Mouse (Mus musculus) erythroid progenitor cell, adult 5-6 weeks (primary cell): ENCODE results near the gene Gas7. TPM values are rescaled to one million over a fixed set of nuclear protein-coding genes. Genes with fewer than 3 reads are reported as not detected.

Experiments
- ATAC-seq: replicated peaks from 2 replicates; pipeline ENCODE4 v1.8.0; 2016; ENCODE audit warnings: moderate number of reproducible peaks, mild to moderate bottlenecking, moderate TSS enrichment, inconsistent platforms; ENCODE audit not compliant: poor library complexity, low FRiP score, severe bottlenecking
- total RNA-seq, 2 experiments: library from RNA; stranded (forward) in 1 of 2; stranded (reverse) in 1 of 2; fragments of 150-400 nt in 1 of 2; fragments of 186-747, 209-891 nt in 1 of 2; gene quantifications; 2 replicates each; pipeline versions ENCODE4 v1.2.3 to v1.2.4; 2015 to 2017; ENCODE audit warnings: low replicate concordance in 2 of 2

The Gas7 gene
- total RNA-seq, 2 experiments from 2014 or later: 6.4 to 14.3 TPM

GRCm38 (mm10) chr11:67531286-67531685, 76.0 kb downstream of the Gas7 start:
- ATAC-seq: no peak

DNA sequence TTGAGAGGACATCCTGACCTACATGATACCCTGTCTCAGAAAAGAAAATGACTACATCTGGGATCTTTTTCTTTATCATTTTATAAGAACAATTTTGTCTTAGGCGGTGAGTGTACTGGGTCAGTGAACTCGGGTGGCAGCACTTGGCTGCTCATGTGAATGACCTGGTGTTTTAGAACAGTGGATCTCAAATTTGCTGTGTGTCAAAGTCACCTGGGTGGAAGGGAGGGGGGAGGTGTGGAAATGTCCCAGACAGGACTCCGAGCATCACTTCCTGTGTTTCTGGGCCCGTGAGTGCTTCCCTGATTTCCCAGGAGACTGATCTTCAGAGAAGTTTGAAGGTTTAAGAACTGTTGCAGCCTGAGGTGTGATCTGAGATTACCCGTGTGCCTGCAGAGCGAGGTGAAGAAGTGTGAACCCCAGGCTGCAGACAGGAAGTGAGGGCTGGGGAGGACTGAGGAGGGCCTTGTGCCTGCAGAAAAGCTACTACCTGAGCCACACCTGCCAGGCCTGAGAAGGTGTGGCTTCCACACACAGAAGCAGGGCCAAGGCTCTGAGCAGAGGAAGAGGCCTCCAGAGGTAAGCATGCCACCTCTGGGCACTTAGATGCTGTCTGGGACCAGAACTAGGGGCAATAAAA, 76.8 kb downstream of the Gas7 start:
- no peak for ATAC-seq

DNA sequence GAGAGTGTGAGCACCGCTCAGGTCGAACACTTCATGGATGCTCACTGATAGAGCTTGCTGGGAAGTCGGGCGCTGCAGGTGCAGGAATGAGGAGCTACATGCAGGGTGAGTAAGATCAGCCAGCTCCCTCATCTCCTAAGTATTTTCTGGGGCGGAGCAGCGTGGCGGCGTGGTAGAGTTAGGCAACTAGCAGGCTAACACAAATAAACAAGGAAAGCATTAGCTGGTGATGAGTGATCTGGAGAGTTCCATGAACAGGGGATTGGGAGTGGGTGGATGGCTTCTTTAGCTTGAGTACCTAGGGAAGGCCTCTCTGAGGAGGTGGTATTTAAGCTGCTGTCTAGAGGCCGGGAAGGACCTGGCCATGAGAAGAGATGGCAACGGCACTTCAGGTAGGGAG, 77.5 kb downstream of the Gas7 start:
- no peak for ATAC-seq

- no peak for ATAC-seq
These were observed 77.9 kb downstream of the Gas7 start for GRCm38 (mm10) chr11:67533151-67533550.

- no peak for ATAC-seq
These were observed 80.5 kb downstream of the Gas7 start for GRCm38 (mm10) chr11:67535703-67536102.

DNA sequence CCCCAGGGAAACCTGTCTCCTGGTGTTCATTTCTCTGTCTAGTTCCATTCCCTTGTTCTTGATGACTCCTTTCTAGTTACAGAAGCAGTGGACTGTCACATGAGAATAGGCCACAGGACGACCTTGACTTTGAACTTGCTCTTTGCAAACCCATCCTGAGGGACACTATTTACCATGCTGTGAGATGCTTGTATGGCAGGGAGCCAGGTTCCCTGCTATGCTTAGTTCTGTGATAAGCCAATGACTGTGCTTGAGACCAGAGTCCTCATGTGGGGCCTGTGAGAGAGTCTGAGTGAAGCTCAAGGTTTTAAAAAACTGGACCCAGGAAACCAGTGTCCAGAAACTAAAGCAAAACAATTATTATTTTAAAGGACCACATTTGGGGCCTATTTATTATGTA, 81.2 kb downstream of the Gas7 start:
- ATAC-seq: no peak

DNA sequence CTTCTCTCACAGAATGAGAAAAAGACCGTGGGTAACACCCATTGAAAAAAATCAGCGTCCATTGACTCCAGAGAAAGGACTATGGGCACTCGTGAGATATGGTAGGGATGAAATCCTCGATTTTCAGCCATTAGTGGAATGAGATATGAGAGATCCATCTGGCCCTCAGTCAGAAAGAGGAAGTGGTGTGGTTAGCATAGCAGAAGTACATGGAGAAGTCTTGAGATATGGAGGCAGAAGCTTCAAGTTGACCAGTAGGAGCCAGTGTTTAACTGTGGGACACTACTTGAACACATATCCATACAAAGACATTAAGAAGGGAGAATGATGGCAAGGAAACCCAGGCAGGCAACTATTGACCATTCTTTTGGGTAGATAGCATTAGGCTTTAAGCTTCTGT, 82.1 kb downstream of the Gas7 start:
- no peak for ATAC-seq

GRCm38 (mm10) chr11:67538557-67538956, 83.3 kb downstream of the Gas7 start:
- no peak for ATAC-seq

DNA sequence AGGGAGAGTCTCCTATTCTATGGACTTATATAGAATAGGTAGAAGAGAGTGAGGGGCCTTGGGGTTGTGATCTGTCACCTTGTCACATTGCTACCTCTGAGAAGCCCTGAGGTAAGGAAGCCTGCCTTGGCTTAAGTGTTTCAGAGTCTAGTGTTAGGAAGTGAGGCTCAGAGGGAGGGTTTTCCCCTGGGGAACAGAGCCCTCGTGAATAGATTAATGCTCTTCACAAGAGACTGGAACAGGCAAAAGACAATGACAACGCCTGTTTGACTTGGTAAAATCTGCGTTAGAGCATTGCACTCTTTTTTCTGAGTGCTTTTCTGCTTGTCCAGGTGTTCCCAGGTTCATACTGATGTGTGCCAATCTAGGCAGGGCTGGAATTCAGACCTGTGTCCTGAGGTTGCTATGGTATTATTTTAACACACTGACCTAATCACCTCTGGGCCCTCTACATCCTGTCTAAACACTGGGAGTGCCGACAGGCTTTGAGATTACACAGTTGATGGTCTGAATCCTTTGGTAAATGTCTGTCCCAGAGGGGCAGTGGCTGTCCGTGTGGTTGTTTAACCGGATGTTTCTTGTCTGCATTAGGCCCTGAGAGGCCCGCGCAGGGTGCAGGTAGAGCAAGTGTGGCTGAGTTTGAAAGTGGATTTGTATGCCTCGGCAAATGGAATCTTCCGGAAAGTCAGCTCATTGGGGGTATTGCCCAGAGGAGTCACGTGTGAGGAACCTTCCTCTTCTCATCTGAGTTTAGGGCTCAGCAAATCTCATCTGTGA, 89.6 kb downstream of the Gas7 start:
- no peak for ATAC-seq

DNA sequence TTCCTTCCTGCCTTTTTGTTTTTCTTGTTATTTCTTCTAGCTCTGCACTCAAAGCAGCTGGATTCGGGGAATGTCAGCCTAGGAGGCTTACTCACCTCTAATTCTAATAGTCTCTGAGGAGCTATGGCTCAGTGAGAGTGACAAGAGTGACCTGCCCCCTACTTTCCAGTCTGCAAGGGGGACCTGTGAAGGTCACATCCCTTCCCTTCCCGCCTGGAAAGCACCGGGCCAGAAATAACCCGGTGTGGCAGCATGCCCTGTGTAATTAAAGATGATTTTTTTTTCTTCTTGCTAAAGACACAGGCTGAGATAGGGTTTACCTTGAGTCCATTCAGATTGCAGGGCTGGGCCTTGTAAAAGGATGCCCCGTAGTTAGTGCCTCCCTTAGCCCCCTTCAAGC, 91.3 kb downstream of the Gas7 start:
- no peak for ATAC-seq

GRCm38 (mm10) chr11:67549306-67549705, 94.1 kb downstream of the Gas7 start:
- ATAC-seq: no peak

DNA sequence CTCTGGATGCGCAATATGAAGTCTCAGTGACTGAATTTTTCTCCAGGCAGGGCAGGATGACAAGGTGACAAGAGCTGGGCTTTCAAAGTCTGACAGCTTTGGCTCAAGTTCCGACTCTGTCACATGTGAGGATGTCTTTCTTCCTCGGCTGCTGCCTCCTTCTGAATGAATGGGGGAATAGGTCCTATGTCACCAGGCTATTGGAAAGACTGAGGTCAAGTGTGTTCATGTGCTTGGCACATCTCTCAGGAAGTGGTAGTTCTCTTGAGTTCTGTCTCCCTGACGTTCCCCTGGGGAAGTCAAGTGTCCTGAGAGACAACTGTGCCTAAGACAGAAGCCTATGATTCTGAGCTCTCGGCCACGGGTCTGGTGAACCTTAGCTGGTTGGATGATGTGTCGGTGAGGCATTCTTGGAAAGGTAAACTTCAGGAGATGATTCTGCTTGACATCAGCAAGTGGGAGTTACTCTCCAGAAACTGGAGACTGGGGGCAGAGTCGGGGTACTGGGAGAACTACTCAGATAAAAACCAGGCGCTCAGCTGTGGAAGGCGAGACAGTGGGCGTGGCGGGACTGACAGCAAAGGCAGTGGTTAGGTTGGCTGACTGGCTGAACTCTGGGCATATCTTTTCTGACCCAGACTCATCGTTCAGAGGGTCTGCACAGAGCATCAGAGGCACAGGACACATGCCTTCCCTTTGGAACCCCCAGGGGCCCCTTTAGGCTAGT, 94.7 kb downstream of the Gas7 start:
- ATAC-seq: no peak

DNA sequence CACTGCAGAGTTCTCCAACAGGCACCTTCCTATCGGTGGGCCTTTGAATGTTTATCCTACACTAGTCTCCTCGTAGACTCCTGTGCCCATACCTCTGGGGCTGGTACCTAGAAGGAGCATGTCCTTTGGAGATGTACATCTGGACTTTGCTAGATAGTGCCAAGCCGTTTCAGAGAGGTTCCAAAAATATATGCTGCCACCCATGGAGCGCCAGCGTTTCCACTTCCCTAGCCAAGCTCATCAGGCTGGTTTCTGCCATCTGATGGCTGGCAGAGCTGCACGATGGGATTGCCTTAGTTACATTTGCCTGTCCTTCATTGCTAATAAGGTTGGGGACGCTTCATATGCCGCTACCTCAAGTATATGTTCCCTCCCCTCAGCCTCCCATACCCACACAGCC, 97.2 kb downstream of the Gas7 start:
- no peak for ATAC-seq

DNA sequence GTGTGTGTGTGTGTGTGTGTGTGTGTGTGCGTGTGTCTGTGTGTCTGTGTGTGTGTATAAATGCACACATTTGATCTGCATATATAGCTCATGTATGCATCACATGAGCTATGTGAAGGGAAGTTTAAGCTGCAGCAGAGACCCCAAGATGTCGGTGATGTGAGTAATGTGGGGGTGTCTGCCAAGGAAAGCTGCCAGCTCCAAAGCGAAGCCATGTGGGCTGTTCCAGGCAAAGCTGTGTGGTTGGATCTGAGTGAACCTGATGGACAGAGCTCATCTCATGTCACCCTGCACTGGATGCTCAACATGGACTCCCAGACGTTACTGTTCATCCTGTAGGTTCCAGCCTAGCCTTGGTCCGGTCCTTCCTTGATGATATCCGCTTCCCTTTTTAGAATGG, 99.0 kb downstream of the Gas7 start:
- no peak for ATAC-seq

DNA sequence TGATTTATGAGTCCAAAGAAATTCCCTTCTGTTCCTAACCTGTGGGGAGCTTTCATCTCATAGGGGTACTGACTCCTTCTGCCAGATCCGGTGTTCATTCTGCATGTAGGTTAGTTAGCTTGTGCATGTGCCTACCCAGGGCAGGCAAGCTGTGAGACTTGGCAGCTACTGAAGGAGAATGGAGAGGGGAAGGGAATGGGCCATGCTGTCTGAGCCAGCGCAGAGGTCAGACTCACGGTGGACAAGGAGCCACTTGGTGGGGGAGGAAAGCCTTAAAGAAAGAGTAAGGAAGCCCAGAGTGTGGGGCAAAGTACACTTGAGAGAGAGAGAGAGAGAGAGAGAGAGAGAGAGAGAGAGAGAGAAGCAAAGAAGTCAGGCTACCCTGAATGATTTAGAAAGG, 101.1 kb downstream of the Gas7 start:
- ATAC-seq: no peak

- no peak for ATAC-seq
These were observed 103.7 kb downstream of the Gas7 start for GRCm38 (mm10) chr11:67558772-67559448.

- ATAC-seq: no peak
These were observed 104.3 kb downstream of the Gas7 start for GRCm38 (mm10) chr11:67559522-67559921.

GRCm38 (mm10) chr11:67561631-67562030, 106.4 kb downstream of the Gas7 start:
- ATAC-seq: no peak

GRCm38 (mm10) chr11:67563141-67563540, 107.9 kb downstream of the Gas7 start:
- ATAC-seq: no peak

GRCm38 (mm10) chr11:67564003-67564637, 108.9 kb downstream of the Gas7 start:
- ATAC-seq: no peak
